Mouse (Mus musculus) ES-Bruce4 (cell line): Measurements from ENCODE around the gene Hnrnph2.

Experiments
- CTCF ChIP-seq: IDR thresholded peaks from one replicate; pipeline ENCODE4 v1.8.1; 2011; ENCODE audit warnings: low read depth, low read length
- EP300 ChIP-seq: IDR thresholded peaks from 2 replicates; pipeline ENCODE4 v1.6.1; 2011; ENCODE audit warnings: low read depth, low read length; ENCODE audit not compliant: insufficient read depth
- POLR2A ChIP-seq: IDR thresholded peaks from one replicate; pipeline ENCODE4 v1.8.1; 2011; ENCODE audit warnings: low read length; ENCODE audit not compliant: insufficient read depth

GRCm38 (mm10) chrX:134635860-134636259, 34.9 kb downstream of the Hnrnph2 start:
- no peak for TF ChIP-seq CTCF
- no peak for TF ChIP-seq EP300
- TF ChIP-seq POLR2A, result no peak
